Mouse (Mus musculus) adrenal gland, postnatal 36 days (tissue): ENCODE results near the gene Kif16b. TPM values are rescaled to one million over a fixed set of nuclear protein-coding genes. Genes with fewer than 3 reads are reported as not detected.
"Not testable (repeated sequence)": the region's sequence is repeated elsewhere in the genome, so short reads cannot be mapped to it uniquely, and the experiment has no call there.

Experiments used
- DNase-seq, 2 experiments: peaks; one replicate each; pipeline ENCODE4 v3.0.0; 2021; ENCODE audit warnings: mixed read lengths in 1 of 2
- total RNA-seq, 2 experiments: library from RNA; stranded (reverse); gene quantifications; 2 replicates each; pipeline ENCODE4 v1.2.3; 2021

Kif16b gene
- total RNA-seq, 2 experiments from 2014 or later, result 25.8 to 27.1 TPM

GRCm38 (mm10) chr2:142590938-142591337, 310.4 kb downstream of the Kif16b start:
- DNase-seq, result peak in 1 of 2 experiments; percentile 3

- no peak for DNase-seq
Observed at GRCm38 (mm10) chr2:142590284-142590724, 311.0 kb downstream of the Kif16b start.

- DNase-seq, result no peak
Observed at GRCm38 (mm10) chr2:142589403-142590283, 311.7 kb downstream of the Kif16b start.

- DNase-seq, result no peak
Observed at GRCm38 (mm10) chr2:142585845-142586244, 315.5 kb downstream of the Kif16b start.

GRCm38 (mm10) chr2:142584851-142585737, 316.2 kb downstream of the Kif16b start:
- no peak for DNase-seq

GRCm38 (mm10) chr2:142580449-142580848, 320.9 kb downstream of the Kif16b start:
- DNase-seq, result no peak

- not testable (repeated sequence) for DNase-seq
Observed at GRCm38 (mm10) chr2:142577414-142577813, 323.9 kb downstream of the Kif16b start.

- DNase-seq, result no peak
Observed at GRCm38 (mm10) chr2:142569771-142570170, 331.6 kb downstream of the Kif16b start.

Other genes with a start within 250 kb of the Kif16b start
- 10 to 100 TPM; 42.5 to 42.9 TPM for gene Snrpb2, start 161.5 kb upstream of the Kif16b start, total RNA-seq
- not detected for gene Otor, start 176.9 kb upstream of the Kif16b start, total RNA-seq